Mouse (Mus musculus): ENCODE results near the gene Gm10271. TPM values are rescaled to one million over a fixed set of nuclear protein-coding genes. Genes with fewer than 3 reads are reported as not detected.

Gm10271 gene
- polyA plus RNA-seq, 1 experiment from 2014 or later: not detected

GRCm38 (mm10) chr10:116932418-116932817, 40.0 kb downstream of the Gm10271 start:
- Histone ChIP-seq H3K9me3 (ENCODE audit: control insufficient read depth, low read length) (no peaks in the 10 kb centered on the region), H3K27ac (replicated peaks; ENCODE audit: low read depth, low read length) (no peak overlapping the region), H3K4me1 (ENCODE audit: control insufficient read depth, insufficient read depth, low read length) (no peaks in the 10 kb centered on the region), H3K4me3 (replicated peaks; ENCODE audit: low read depth, low read length) (no peak overlapping the region), H3K9ac (replicated peaks; ENCODE audit: low read length) (no peak overlapping the region), H3K27me3 (ENCODE audit: control insufficient read depth, insufficient read depth, low read length) (no peaks in the 10 kb centered on the region), H3K4me2 (ENCODE audit: low read length) (no peak overlapping the region), H3K36me3 (ENCODE audit: control insufficient read depth, insufficient read depth, low read length) (peaks cover 25% of the 10 kb centered on the region)
- DNase-seq (no peak), ATAC-seq (ENCODE audit: low FRiP score, low TSS enrichment) (no peak)
- WGBS: 83% methylated on average over 13 of the region's 13 CpGs

GRCm38 (mm10) chr10:116931497-116932179, 40.8 kb downstream of the Gm10271 start:
- DNase-seq (no peak), ATAC-seq (ENCODE audit: low FRiP score, low TSS enrichment) (no peak)
- 89% methylated on average over 15 of the region's 15 CpGs for WGBS
- no peak overlapping the region for H3K27ac ChIP-seq (replicated peaks; ENCODE audit: low read depth, low read length)
- no peak overlapping the region for H3K9ac ChIP-seq (replicated peaks; ENCODE audit: low read length)
- no peaks in the 10 kb centered on the region for H3K9me3 ChIP-seq (ENCODE audit: control insufficient read depth, low read length)
- no peaks in the 10 kb centered on the region for H3K27me3 ChIP-seq (ENCODE audit: control insufficient read depth, insufficient read depth, low read length)
- H3K4me1 ChIP-seq (ENCODE audit: control insufficient read depth, insufficient read depth, low read length): no peaks in the 10 kb centered on the region
- H3K36me3 ChIP-seq (ENCODE audit: control insufficient read depth, insufficient read depth, low read length): peaks cover 25% of the 10 kb centered on the region
- H3K4me3 ChIP-seq (replicated peaks; ENCODE audit: low read depth, low read length): no peak overlapping the region
- no peak overlapping the region for H3K4me2 ChIP-seq (ENCODE audit: low read length)

- no peak for DNase-seq
- Histone ChIP-seq H3K4me2 (ENCODE audit: low read length) (no peak overlapping the region), H3K9ac (replicated peaks; ENCODE audit: low read length) (no peak overlapping the region), H3K36me3 (ENCODE audit: control insufficient read depth, insufficient read depth, low read length) (peaks cover 29% of the 10 kb centered on the region), H3K4me3 (replicated peaks; ENCODE audit: low read depth, low read length) (no peak overlapping the region), H3K4me1 (ENCODE audit: control insufficient read depth, insufficient read depth, low read length) (no peaks in the 10 kb centered on the region), H3K27me3 (ENCODE audit: control insufficient read depth, insufficient read depth, low read length) (no peaks in the 10 kb centered on the region), H3K9me3 (ENCODE audit: control insufficient read depth, low read length) (no peaks in the 10 kb centered on the region), H3K27ac (replicated peaks; ENCODE audit: low read depth, low read length) (no peak overlapping the region)
- ATAC-seq (ENCODE audit: low FRiP score, low TSS enrichment): no peak
- 84% methylated on average over 6 of the region's 7 CpGs for WGBS
These were observed 41.5 kb downstream of the Gm10271 start for GRCm38 (mm10) chr10:116930936-116931335.

GRCm38 (mm10) chr10:116930506-116930905, 41.9 kb downstream of the Gm10271 start:
- Histone ChIP-seq H3K27me3 (ENCODE audit: control insufficient read depth, insufficient read depth, low read length) (no peaks in the 10 kb centered on the region), H3K9me3 (ENCODE audit: control insufficient read depth, low read length) (no peaks in the 10 kb centered on the region), H3K27ac (replicated peaks; ENCODE audit: low read depth, low read length) (no peak overlapping the region), H3K9ac (replicated peaks; ENCODE audit: low read length) (no peak overlapping the region), H3K4me1 (ENCODE audit: control insufficient read depth, insufficient read depth, low read length) (no peaks in the 10 kb centered on the region), H3K4me3 (replicated peaks; ENCODE audit: low read depth, low read length) (no peak overlapping the region), H3K4me2 (ENCODE audit: low read length) (no peak overlapping the region), H3K36me3 (ENCODE audit: control insufficient read depth, insufficient read depth, low read length) (peaks cover 33% of the 10 kb centered on the region)
- no peak for DNase-seq
- 89% methylated on average over 7 of the region's 7 CpGs for WGBS
- ATAC-seq (ENCODE audit: low FRiP score, low TSS enrichment): no peak

GRCm38 (mm10) chr10:116928826-116929225, 43.6 kb downstream of the Gm10271 start:
- Histone ChIP-seq H3K27ac (replicated peaks; ENCODE audit: low read depth, low read length) (no peak overlapping the region), H3K36me3 (ENCODE audit: control insufficient read depth, insufficient read depth, low read length) (peaks cover 47% of the 10 kb centered on the region), H3K4me3 (replicated peaks; ENCODE audit: low read depth, low read length) (no peak overlapping the region), H3K27me3 (ENCODE audit: control insufficient read depth, insufficient read depth, low read length) (no peaks in the 10 kb centered on the region), H3K4me1 (ENCODE audit: control insufficient read depth, insufficient read depth, low read length) (no peaks in the 10 kb centered on the region), H3K9me3 (ENCODE audit: control insufficient read depth, low read length) (no peaks in the 10 kb centered on the region), H3K4me2 (ENCODE audit: low read length) (no peak overlapping the region), H3K9ac (replicated peaks; ENCODE audit: low read length) (no peak overlapping the region)
- WGBS: 93% methylated on average over 3 of the region's 3 CpGs
- no peak for DNase-seq
- ATAC-seq (ENCODE audit: low FRiP score, low TSS enrichment): no peak

GRCm38 (mm10) chr10:116926428-116927113, 45.8 kb downstream of the Gm10271 start:
- no peak overlapping the region for H3K4me2 ChIP-seq (ENCODE audit: low read length)
- no peaks in the 10 kb centered on the region for H3K9me3 ChIP-seq (ENCODE audit: control insufficient read depth, low read length)
- no peak for ATAC-seq (ENCODE audit: low FRiP score, low TSS enrichment)
- no peaks in the 10 kb centered on the region for H3K4me1 ChIP-seq (ENCODE audit: control insufficient read depth, insufficient read depth, low read length)
- no peak overlapping the region for H3K9ac ChIP-seq (replicated peaks; ENCODE audit: low read length)
- H3K36me3 ChIP-seq (ENCODE audit: control insufficient read depth, insufficient read depth, low read length): peaks cover 53% of the 10 kb centered on the region
- H3K27ac ChIP-seq (replicated peaks; ENCODE audit: low read depth, low read length): no peak overlapping the region
- no peaks in the 10 kb centered on the region for H3K27me3 ChIP-seq (ENCODE audit: control insufficient read depth, insufficient read depth, low read length)
- DNase-seq: no peak
- WGBS: 90% methylated on average over 11 of the region's 11 CpGs
- H3K4me3 ChIP-seq (replicated peaks; ENCODE audit: low read depth, low read length): no peak overlapping the region

- Histone ChIP-seq H3K4me2 (ENCODE audit: low read length) (no peak overlapping the region), H3K9ac (replicated peaks; ENCODE audit: low read length) (no peak overlapping the region), H3K9me3 (ENCODE audit: control insufficient read depth, low read length) (no peaks in the 10 kb centered on the region), H3K27ac (replicated peaks; ENCODE audit: low read depth, low read length) (no peak overlapping the region), H3K4me3 (replicated peaks; ENCODE audit: low read depth, low read length) (no peak overlapping the region), H3K36me3 (ENCODE audit: control insufficient read depth, insufficient read depth, low read length) (peaks cover 57% of the 10 kb centered on the region), H3K4me1 (ENCODE audit: control insufficient read depth, insufficient read depth, low read length) (no peaks in the 10 kb centered on the region), H3K27me3 (ENCODE audit: control insufficient read depth, insufficient read depth, low read length) (no peaks in the 10 kb centered on the region)
- ATAC-seq (ENCODE audit: low FRiP score, low TSS enrichment) (no peak), DNase-seq (no peak)
- 94% methylated on average over 19 of the region's 19 CpGs for WGBS
These were observed 48.5 kb downstream of the Gm10271 start for GRCm38 (mm10) chr10:116923651-116924495.

GRCm38 (mm10) chr10:116922161-116922560, 50.2 kb downstream of the Gm10271 start:
- DNase-seq (no peak), ATAC-seq (ENCODE audit: low FRiP score, low TSS enrichment) (no peak)
- H3K4me1 ChIP-seq (ENCODE audit: control insufficient read depth, insufficient read depth, low read length): no peaks in the 10 kb centered on the region
- H3K4me2 ChIP-seq (ENCODE audit: low read length): no peak overlapping the region
- H3K9ac ChIP-seq (replicated peaks; ENCODE audit: low read length): no peak overlapping the region
- H3K27me3 ChIP-seq (ENCODE audit: control insufficient read depth, insufficient read depth, low read length): no peaks in the 10 kb centered on the region
- no peak overlapping the region for H3K4me3 ChIP-seq (replicated peaks; ENCODE audit: low read depth, low read length)
- WGBS: 93% methylated on average over 15 of the region's 15 CpGs
- no peaks in the 10 kb centered on the region for H3K9me3 ChIP-seq (ENCODE audit: control insufficient read depth, low read length)
- H3K27ac ChIP-seq (replicated peaks; ENCODE audit: low read depth, low read length): no peak overlapping the region
- H3K36me3 ChIP-seq (ENCODE audit: control insufficient read depth, insufficient read depth, low read length): peaks cover 57% of the 10 kb centered on the region

Data from midbrain, embryonic 14.5 days (tissue).